Mouse (Mus musculus): Measurements from ENCODE around the gene Adamts12.

Gene Adamts12

DNA sequence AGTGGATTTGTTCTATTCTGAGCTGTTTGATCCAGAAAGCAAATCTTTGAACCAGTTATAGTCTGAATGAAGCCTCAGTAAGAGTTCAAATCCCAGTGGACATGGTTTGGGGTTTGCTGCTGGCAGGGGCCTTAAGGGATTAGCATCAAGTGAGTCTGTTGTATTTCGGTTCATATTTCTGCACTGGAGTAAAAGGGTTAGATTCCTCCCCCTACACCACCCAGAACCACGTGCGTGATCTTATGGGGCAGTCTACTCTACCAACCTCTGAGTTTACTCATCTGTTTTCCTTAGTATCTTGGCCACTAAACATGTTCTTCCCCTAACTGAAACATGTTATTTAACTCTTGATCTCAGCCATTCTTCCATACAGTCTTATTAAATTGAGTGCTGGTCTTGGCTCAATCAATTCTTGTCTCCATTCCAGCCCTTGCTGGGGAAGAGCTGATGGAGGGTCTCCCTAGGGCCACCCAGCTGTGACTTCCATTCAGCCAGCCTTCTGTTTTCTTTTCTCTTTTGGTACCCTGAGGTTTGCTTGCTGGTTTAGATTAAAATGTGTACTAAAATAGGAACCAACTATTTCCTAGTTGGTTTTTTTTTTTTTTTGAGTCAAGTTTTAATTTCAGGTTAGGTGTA lies 11.3 kb downstream of the Adamts12 start:
- no peak for DNase-seq (ENCODE audit: low spot score in 2 of 2)

DNA sequence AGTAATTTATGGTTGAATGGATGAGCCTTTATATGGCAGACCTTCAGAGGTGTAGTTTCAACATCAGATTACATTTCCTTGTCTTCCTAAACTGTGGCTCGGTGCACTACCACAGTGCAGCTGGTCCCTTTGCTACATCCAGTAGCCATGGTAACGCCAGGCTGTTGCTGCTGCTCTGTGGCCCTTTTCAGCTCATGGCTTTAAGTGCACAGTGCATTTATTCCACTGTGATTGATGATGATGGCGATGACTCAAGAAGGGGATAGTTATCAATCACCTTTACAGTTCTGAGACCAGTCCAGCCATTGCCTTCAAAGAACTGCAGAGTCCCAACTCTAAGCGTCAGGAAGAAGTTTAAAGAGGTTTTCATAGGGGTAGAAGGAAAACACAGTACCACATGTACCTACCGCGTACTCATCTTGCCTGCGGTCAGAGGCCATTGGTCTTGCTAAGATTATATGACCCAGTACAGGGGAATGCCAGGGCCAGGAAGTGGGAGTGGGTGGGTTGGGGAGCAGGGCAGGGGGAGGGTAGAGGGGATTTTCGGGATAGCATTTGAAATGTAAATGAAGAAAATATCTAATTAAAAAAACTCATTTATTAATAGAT lies 18.5 kb downstream of the Adamts12 start:
- no peak for DNase-seq (ENCODE audit: low spot score in 2 of 2)

DNA sequence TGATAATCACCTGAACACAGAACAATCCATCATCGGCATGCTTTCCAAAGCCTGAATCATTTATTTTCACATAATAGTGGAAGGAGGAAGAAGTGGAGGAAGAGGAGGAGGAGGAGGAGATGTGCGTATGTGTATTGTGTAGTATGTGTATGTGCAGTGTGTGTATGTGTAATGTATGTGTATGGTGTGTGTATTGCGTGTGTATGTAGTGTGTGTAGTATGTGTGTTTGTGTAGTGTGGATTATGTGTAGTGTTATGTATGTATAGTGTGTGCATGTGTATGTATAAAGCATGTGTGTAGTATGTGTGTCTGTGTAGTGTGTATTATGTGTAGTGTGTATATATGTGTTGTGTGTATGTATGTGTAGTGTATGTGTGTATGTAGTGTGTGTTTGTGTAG lies 19.1 kb downstream of the Adamts12 start:
- no peak for DNase-seq (ENCODE audit: low spot score in 2 of 2)

DNA sequence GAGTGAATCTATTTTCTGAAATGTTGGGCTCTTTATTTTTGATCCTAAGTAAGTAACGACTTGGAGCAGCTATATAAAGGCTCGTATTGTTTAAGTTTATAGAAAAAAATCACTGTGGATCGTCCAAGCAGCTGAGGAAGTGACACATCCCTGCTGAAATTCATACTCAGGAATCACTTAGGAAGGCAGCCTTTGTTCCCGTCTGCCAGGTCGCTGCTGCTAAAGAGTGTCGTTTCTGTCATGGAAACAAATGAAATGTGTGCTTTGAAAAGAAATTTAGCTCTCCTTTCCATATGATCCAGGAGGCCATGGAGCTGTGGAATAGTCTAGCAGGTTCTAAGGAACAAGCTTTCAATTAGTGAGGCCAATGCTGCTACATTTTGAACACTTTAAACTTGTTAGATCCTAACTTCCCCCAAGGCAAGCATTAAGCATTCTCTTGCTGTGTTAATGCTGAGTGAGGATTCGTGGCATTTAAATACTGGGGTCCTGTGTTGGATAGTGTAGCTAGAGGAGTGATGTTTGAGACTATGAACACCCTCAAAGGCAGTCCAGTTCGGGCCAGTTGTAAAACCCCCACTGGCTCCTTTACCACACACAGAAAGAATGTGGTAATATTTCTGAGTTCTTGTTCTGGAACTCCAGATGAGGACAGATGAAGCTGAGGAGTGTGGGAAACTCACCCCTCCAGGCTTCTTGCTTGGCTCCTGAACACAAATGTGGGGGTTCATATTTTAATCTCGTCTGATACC lies 19.8 kb downstream of the Adamts12 start:
- no peak for DNase-seq (ENCODE audit: low spot score in 2 of 2)

- no peak for DNase-seq (ENCODE audit: low spot score in 2 of 2)
Measured at GRCm38 (mm10) chr15:11084993-11085365, 20.4 kb downstream of the Adamts12 start.

DNA sequence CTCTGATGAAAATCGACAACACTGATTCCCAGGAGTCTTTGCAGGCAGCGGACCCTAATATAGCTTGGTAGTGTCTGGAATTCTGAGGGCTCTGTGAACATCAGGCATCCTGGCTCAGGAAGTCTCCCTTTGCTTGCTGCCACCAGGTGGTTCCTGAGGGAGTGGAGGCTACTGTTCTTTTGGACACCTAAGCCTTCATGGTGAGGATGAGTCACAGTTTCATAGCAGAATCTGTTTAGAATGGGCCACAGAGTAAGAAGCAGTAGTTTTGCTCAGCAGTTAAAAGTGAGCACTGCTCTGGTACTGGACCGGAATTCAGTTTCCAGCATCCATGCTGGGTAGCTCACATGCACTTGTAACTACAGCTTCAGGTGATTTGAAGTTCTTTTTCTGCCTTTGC lies 24.9 kb downstream of the Adamts12 start:
- no peak for DNase-seq (ENCODE audit: low spot score in 2 of 2)

- peak; percentile 16 to 36 for DNase-seq (ENCODE audit: low spot score in 2 of 2)
Measured at GRCm38 (mm10) chr15:11095566-11095965, 31.0 kb downstream of the Adamts12 start.

- DNase-seq (ENCODE audit: low spot score in 2 of 2) = no peak
Measured at GRCm38 (mm10) chr15:11097967-11098702, 33.5 kb downstream of the Adamts12 start.

DNA sequence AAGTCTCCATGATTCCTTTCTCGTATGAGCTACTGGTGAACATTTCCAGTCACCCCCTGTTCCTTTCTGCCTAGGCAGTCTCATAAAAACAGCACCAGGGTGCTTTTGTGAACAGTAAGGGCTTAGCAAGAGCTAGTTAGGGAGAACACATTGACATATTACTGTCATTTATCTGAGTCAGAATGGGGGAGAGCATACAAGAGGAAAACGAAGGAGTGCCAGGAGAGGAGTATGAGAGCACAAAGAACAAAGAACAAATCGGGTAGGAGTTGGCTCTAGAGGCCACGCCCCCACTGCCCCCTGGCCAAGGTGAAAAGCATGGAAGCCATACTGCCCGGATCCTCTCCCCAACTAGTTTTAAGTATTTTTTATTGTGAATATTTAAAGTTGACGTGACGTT lies 34.4 kb downstream of the Adamts12 start:
- no peak for DNase-seq (ENCODE audit: low spot score in 2 of 2)

- no peak for DNase-seq (ENCODE audit: low spot score in 2 of 2)
Measured at GRCm38 (mm10) chr15:11100917-11101316, 36.3 kb downstream of the Adamts12 start.

DNA sequence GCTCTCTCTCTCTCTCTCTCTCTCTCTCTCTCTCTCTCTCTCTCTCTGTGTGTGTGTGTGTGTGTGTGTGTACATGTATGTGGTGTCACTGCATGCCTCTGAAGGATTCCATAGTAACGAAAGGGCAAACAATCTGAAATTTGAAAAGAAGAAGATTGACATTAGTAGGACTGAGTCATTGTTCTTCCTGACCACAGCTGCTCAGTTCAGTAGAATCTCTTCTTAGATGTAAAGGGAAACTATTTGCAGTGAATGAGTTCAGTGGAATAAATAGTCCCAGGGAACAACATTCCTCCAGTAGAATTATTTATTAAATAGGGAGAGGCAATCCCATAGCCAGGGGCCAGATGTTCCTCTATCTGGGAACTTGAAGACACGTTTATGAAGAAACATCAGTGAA lies 40.5 kb downstream of the Adamts12 start:
- no peak for DNase-seq (ENCODE audit: low spot score in 2 of 2)

DNA sequence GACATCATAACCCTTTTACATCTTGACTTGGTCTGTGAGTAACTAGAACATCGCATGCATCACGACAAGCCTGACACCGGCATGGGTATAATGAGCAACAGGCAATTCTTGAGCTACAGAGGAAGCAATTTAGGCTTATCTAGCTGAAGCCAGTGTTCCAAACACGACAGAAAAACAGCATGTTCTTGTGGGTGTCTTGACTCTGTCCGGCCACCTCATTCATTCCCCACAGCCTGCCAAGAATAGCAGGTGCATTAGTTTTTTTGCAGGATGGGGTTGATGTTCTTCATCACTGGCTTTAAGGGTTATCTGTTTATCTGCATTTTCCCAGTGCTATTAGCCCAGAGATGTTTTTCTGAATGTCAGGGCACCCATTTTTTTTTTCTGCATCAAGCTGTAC lies 42.8 kb downstream of the Adamts12 start:
- DNase-seq (ENCODE audit: low spot score in 2 of 2) = no peak

DNA sequence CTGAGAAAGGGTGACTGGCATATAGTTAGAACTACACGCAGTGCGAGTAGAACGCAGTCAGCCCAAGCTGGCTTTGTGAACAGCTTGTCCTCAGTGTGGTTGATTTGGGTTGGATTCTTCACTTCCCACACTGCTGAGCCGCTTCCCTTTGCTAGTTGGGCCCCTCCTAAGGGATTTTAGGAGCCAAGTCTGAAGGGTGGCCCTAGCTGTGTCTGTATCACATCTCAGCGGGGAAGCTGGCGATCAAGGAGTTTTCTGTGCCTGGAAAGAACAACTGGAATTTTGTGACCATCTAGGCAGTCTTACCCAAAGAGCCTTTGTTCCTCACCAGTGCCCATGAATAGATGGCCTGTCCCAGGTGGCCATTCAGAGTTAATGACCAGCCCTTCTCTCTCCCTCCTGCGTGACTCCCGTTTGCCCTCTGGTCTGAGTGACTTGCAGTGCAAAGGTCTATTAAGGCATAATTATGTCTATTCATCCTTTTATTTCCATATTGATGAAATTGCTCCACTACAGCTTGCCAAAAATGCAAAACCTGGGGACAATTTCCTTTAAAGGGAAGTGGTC lies 50.1 kb downstream of the Adamts12 start:
- no peak for DNase-seq (ENCODE audit: low spot score in 2 of 2)

GRCm38 (mm10) chr15:11116303-11116702 lies 51.7 kb downstream of the Adamts12 start:
- DNase-seq (ENCODE audit: low spot score in 2 of 2) = no peak

- no peak for DNase-seq (ENCODE audit: low spot score in 2 of 2)
Measured at GRCm38 (mm10) chr15:11116853-11117252, 52.3 kb downstream of the Adamts12 start.

DNA sequence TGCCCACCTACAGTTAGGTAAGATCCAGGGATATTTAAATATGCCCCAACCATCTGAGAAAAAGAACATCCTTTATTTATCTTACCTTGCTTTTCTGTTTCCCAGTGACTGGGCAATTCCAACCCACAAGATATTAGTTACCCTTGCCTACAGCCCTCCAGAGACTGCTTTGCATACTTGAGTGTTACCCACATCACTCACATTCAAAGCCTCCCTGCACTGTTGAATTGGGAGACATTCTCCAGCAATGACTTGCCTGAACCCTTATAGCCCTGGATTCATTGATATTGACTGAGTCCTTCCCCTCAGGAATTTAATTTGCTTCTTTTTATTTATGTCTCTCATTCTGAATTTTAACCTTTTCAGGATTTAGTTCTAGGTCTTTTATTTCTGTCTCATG lies 53.8 kb downstream of the Adamts12 start:
- no peak for DNase-seq (ENCODE audit: low spot score in 2 of 2)

DNA sequence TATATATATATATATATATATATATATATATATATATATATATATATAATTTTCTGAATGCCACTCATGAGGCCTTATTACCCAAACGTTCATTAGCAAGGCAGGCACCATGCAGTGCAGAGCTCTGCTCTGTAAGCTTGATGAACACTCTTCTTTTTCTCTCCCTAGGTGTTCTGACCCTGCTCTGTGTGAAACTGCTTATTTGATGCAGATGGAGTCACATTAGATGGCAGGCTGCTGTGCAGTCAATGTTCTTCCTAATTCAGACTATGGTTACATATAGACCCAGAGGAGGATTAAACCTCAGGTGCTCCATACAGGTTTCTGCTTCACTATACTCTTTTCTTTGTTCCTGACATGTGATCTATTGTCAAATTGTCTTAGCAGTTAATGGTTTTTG lies 57.1 kb downstream of the Adamts12 start:
- no peak for DNase-seq (ENCODE audit: low spot score in 2 of 2)

DNA sequence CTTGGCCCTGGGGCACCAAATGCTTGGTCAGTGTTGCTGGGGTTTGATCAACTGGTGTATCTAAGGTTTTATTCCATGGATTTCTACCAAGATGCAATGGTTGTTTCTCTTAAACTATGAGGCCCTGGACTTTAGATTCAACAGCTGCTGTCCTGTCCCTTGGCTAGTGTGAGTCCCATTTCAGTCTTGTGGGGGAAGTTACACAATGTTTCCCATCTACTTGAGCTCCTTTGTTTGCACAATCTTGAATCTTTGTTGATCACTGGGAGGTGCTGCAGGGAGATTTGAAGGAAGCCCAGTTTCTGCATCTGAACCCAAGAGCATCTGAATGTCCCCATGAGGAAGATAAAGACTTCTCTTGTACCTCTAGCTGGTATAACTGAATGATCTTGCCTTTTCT lies 60.8 kb downstream of the Adamts12 start:
- no peak for DNase-seq (ENCODE audit: low spot score in 2 of 2)

DNA sequence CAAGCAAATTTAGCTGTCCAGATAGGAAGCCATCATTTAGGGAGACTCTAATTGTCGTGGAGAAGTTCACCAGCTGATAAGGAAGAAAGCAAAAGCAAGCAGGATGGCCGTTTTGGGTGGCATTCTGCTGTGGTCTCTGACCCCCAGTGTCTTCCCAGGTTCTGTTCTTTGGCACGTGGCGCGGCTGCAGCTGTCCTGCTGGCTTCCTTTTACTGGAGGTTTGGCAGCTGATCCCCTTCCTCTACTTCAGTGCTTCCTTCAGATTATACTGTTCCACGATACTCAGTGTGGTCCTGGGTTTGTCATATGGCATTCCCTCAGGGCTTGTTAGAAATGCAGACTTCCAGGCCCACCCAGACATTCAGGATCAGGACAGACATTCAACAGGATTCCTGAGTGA lies 63.9 kb downstream of the Adamts12 start:
- no peak for DNase-seq (ENCODE audit: low spot score in 2 of 2)

GRCm38 (mm10) chr15:11132586-11133558 lies 68.3 kb downstream of the Adamts12 start:
- DNase-seq (ENCODE audit: low spot score in 2 of 2) = no peak

GRCm38 (mm10) chr15:11145581-11145980 lies 81.0 kb downstream of the Adamts12 start:
- DNase-seq (ENCODE audit: low spot score in 2 of 2) = no peak

Data from right cerebral cortex, postnatal 36 days (tissue).